Mouse (Mus musculus) CD4-positive, CD25-positive, alpha-beta regulatory T cell, adult 9 weeks (primary cell): Measurements from ENCODE around the gene Lipt1. TPM values are rescaled to one million over a fixed set of nuclear protein-coding genes. Genes with fewer than 3 reads are reported as not detected.

Source experiments
- polyA plus RNA-seq: library from polyadenylated mRNA; unstranded; fragments of 100-300 nt; shearing (Covaris generic); gene quantifications from one replicate; pipeline ENCODE4 v1.2.1, GENCODE M21; 2017

Gene Lipt1
- polyA plus RNA-seq = 7.1 TPM

GRCm38 (mm10) chr1:37871704-37872103 is at the start of gene Lipt1:
TSS of gene Lipt1 (plus strand) at chr1:37871738.

GRCm38 (mm10) chr1:37866286-37866685 is 5.3 kb upstream of the Lipt1 start, which contains the start of gene Tsga10:
TSS of gene Tsga10 (minus strand) at chr1:37866429.

GRCm38 (mm10) chr1:37890025-37890652 is 18.6 kb downstream of the Lipt1 start, which contains the start of the genes Mitd1 and Mrpl30:
TSS of gene Mitd1 (minus strand) at chr1:37890411.
TSS of gene Mrpl30 (plus strand) at chr1:37890477.

GRCm38 (mm10) chr1:37916393-37916792 is 44.9 kb downstream of the Lipt1 start, which contains the start of gene Lyg2:
TSS of gene Lyg2 (minus strand) at chr1:37916493.

Other genes starting within 250 kb of the Lipt1 start
- 0.78 TPM for gene 2010300C02Rik, start 151.7 kb upstream of the Lipt1 start, polyA plus RNA-seq
- gene Tsga10, start 5.3 kb upstream of the Lipt1 start, polyA plus RNA-seq = 2.4 TPM
- gene Mitd1, start 18.7 kb downstream of the Lipt1 start, polyA plus RNA-seq = 111 TPM
- gene Mrpl30, start 18.7 kb downstream of the Lipt1 start, polyA plus RNA-seq = 216 TPM
- not detected for gene Lyg2, start 44.8 kb downstream of the Lipt1 start, polyA plus RNA-seq
- gene Lyg1, start 86.0 kb downstream of the Lipt1 start, polyA plus RNA-seq = not detected
- 109 TPM for gene Txndc9, start 126.2 kb downstream of the Lipt1 start, polyA plus RNA-seq
- gene Eif5b, start 126.3 kb downstream of the Lipt1 start, polyA plus RNA-seq = 21.6 TPM